Mouse (Mus musculus) heart, adult 2 months (tissue): ENCODE results near the gene Med16.

ENCODE experiments used
- CTCF ChIP-seq: fragments of 200-600 bp; IDR thresholded peaks from 2 replicates; pipeline ENCODE4 v1.8.1; 2022; ENCODE audit warnings: antibody characterized with exemption, mild to moderate bottlenecking, moderate library complexity
- POLR2A ChIP-seq: fragments of 200-500 bp; IDR thresholded peaks from 2 replicates; pipeline ENCODE4 v1.6.1; 2011; ENCODE audit warnings: mild to moderate bottlenecking, low read depth, low read length, control low read depth; ENCODE audit not compliant: insufficient read depth

- TF ChIP-seq CTCF (no peak), POLR2A (no peak)
Measured at GRCm38 (mm10) chr10:79896814-79897213, 11.9 kb downstream of the Med16 start.
